Mouse (Mus musculus) kidney, adult 18-20 months (tissue): ENCODE measurements around the gene Gpr162.

Experiments used
- DNase-seq: peaks from one replicate; pipeline ENCODE4 v3.0.0; 2021

Gene Gpr162

GRCm38 (mm10) chr6:124879390-124879789, 15.6 kb upstream of the Gpr162 start:
- DNase-seq = no peak

GRCm38 (mm10) chr6:124874348-124874747, 10.6 kb upstream of the Gpr162 start:
- DNase-seq = no peak

- no peak for DNase-seq
Observed at GRCm38 (mm10) chr6:124866560-124866959, 2.8 kb upstream of the Gpr162 start.

GRCm38 (mm10) chr6:124865766-124866362, 2.1 kb upstream of the Gpr162 start:
- DNase-seq = peak; percentile 16

GRCm38 (mm10) chr6:124863125-124863657, 592 bp downstream of the Gpr162 start:
- no peak for DNase-seq

GRCm38 (mm10) chr6:124862406-124863124, 1.2 kb downstream of the Gpr162 start:
- no peak for DNase-seq

- no peak for DNase-seq
Observed at GRCm38 (mm10) chr6:124861802-124862201, 2.0 kb downstream of the Gpr162 start.

GRCm38 (mm10) chr6:124861266-124861665, 2.5 kb downstream of the Gpr162 start:
- no peak for DNase-seq

- no peak for DNase-seq
Observed at GRCm38 (mm10) chr6:124860511-124860910, 3.3 kb downstream of the Gpr162 start.

GRCm38 (mm10) chr6:124859725-124860124, 4.1 kb downstream of the Gpr162 start:
- peak; percentile 90 for DNase-seq

- DNase-seq = no peak
Observed at GRCm38 (mm10) chr6:124858561-124859318, 5.0 kb downstream of the Gpr162 start.

- DNase-seq = no peak
Observed at GRCm38 (mm10) chr6:124857840-124858530, 5.8 kb downstream of the Gpr162 start.

GRCm38 (mm10) chr6:124856916-124857839, 6.6 kb downstream of the Gpr162 start, which contains the start of gene P3h3:
P3h3 (minus strand) TSS chr6:124857752.
- peak; percentile 78 for DNase-seq

GRCm38 (mm10) chr6:124856321-124856720, 7.5 kb downstream of the Gpr162 start:
- DNase-seq = no peak

GRCm38 (mm10) chr6:124854647-124855046, 9.1 kb downstream of the Gpr162 start:
- DNase-seq = no peak

GRCm38 (mm10) chr6:124850535-124850934, 13.2 kb downstream of the Gpr162 start:
- DNase-seq = no peak

- peak; percentile 93 for DNase-seq
Observed at GRCm38 (mm10) chr6:124847305-124847704, 16.5 kb downstream of the Gpr162 start.

GRCm38 (mm10) chr6:124840241-124841167, 23.3 kb downstream of the Gpr162 start, which contains the start of gene Gnb3:
Gnb3 (minus strand) TSS chr6:124840275.
- no peak for DNase-seq

- no peak for DNase-seq
Observed at GRCm38 (mm10) chr6:124839805-124840204, 24.0 kb downstream of the Gpr162 start.

- DNase-seq = no peak
Observed at GRCm38 (mm10) chr6:124836411-124836810, 27.4 kb downstream of the Gpr162 start.
